Mouse (Mus musculus) embryonic stem cell, embryonic (primary cell): ENCODE measurements at regions not wholly inside any gene's neighbourhood (a gene's known extent, or its start where the extent isn't known, plus 50 kb on each side); places are given as distances from the start of the nearest gene placed in this dataset.

Source experiments
- CTCF ChIA-PET, 4 experiments: fragments of 300-600 bp in 2 of 4; fragments of 350-600 bp in 2 of 4; sonication (Branson Sonifier 250); formaldehyde crosslinking; loops; one replicate each; lab custom pipeline; 2022; ENCODE audit warnings: inconsistent platforms in 2 of 4; lab: Charles Lee
- POLR2A ChIA-PET, 4 experiments: fragments of 300-600 bp in 2 of 4; fragments of 350-600 bp in 2 of 4; sonication (Branson Sonifier 250); formaldehyde crosslinking; loops; one replicate each; lab custom pipeline; 2022; ENCODE audit warnings: antibody characterized with exemption in 4 of 4, inconsistent platforms in 1 of 4; lab: Charles Lee

GRCm38 (mm10) chr7:70541881-70542665 is 175.5 kb upstream of the Nr2f2 start:
- ChIA-PET CTCF (interaction anchor here in 1 of 4 experiments (0.7 kb wide), 1 partner anchor 403 kb away, joined by 4 read pairs; no protein-coding TSS in a partner anchor), POLR2A (interaction anchor here in 1 of 4 experiments (1.5 kb wide), 1 partner anchor 11 kb away, joined by 3 read pairs; no protein-coding TSS in a partner anchor)

GRCm38 (mm10) chr7:70539121-70539642 is 172.6 kb upstream of the Nr2f2 start:
- ChIA-PET CTCF (no interaction called here), POLR2A (no interaction called here)

GRCm38 (mm10) chr7:70536046-70536445 is 169.5 kb upstream of the Nr2f2 start:
- POLR2A ChIA-PET: no interaction called here
- CTCF ChIA-PET: no interaction called here

DNA sequence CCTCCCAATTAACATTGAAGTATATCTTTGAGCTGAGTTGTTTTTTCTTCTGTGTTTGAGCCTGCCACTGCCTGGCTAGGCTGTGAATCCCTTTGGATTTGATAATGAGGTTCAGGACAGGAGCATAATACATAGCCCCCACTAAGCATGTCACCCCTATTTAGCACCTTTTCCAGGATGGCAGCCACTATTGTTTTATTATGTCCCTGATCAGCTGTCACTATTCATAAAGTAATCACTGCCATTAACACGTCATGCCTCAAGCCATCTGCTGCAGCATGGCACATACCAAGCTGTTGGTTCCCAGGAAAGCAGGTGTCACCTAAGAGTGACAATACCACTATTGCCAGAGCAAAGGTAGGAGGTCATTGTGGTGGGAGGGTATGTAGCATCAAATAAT is 167.0 kb upstream of the Nr2f2 start:
- POLR2A ChIA-PET: no interaction called here
- CTCF ChIA-PET: no interaction called here

GRCm38 (mm10) chr7:70527921-70528320 is 161.4 kb upstream of the Nr2f2 start:
- POLR2A ChIA-PET: no interaction called here
- CTCF ChIA-PET: no interaction called here

DNA sequence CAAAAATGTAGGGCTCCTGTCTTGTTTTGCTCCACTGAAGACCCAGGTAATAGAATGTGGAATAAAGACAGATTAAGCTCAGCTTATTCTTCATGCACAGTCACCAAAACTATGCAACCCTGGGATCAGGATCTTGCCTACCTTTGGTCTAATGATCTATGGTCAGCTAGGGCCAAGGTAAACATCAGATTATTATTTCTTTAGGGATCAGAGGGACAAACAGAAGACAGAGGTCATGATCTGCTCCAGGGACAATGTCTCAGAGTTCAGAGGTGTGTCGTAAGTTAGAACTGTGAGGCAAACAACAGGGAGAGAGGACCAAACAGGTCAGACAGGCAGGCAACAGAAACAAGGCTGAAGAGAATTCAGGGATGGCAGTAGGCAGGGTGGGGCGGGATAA is 158.8 kb upstream of the Nr2f2 start:
- ChIA-PET CTCF (no interaction called here), POLR2A (no interaction called here)

DNA sequence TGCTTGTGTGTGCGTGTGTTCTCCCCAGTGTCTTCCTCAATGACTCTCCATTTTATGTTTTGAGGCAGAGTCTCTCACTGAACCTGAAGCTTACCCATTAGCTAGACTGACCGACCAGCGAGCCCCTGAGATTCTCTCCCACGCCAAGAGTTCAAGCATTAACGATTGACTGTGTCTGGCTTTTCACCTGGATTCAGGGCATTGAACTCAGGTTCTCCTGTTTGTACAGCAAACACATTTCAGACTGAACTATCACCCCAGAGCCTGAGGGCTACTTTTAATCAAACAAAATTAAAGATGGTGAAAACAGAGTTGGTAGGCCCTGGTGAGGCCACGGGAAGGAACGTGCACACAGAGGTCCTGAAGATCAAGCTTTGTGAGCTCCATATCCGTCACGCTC is 158.2 kb upstream of the Nr2f2 start:
- ChIA-PET CTCF (no interaction called here), POLR2A (no interaction called here)

GRCm38 (mm10) chr7:70524251-70524650 is 157.7 kb upstream of the Nr2f2 start:
- POLR2A ChIA-PET: no interaction called here

DNA sequence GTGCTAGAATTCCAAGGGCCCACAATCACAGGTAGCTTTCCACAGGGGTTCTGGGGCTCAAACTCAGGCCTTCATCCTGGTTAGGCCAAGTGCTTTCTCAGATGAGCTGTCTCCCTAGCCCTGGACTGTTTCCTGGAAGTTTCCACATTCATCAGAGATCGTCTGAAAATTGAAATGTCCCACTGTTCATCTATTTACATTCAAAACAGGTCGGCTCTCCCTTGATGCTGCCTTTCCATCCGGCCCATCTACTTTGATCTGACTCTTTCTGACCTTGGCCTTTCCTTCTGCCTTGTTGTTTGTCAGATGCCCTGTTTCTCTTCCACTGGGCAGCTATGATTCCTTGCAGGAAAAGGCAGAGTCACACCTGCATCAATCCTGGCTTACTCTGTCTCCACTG is 150.2 kb upstream of the Nr2f2 start:
- CTCF ChIA-PET: interaction anchor here in 2 of 4 experiments (0.6 to 0.8 kb wide), 4 partner anchors 10 to 1252 kb away, joined by 3 read pairs; no protein-coding TSS in a partner anchor
- POLR2A ChIA-PET: interaction anchor here in 2 of 4 experiments (0.6 to 0.7 kb wide), 3 partner anchors 356 to 1767 kb away, joined by 6 to 9 read pairs (median 7); no protein-coding TSS in a partner anchor

More at GRCm38 (mm10) chr7:70524251-70524650, 157.7 kb upstream of the Nr2f2 start:
- CTCF ChIA-PET: no interaction called here

GRCm38 (mm10) chr7:70515341-70515851 is 148.9 kb upstream of the Nr2f2 start:
- POLR2A ChIA-PET: no interaction called here
- CTCF ChIA-PET: no interaction called here

DNA sequence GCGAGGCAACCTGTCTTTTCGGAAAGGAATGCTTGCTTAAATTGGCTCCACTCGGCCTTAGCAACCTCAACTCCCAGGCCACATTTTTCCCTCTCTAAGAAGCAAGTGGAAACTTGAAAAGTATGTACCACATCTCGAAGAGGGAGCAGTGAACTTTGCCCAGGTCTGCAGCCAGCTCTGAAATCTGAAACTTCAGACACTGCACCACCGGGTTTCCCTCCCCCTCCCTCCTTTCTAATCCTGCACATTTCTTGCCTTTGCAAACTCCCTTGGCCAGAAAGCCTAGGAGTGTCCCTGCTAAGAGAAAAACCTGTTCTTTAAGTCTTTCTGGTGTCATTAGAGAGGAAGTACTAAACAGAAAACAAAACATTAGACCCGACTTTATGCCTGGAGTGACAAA is 148.1 kb upstream of the Nr2f2 start:
- ChIA-PET POLR2A (interaction anchor here in 1 of 4 experiments (0.7 kb wide), 1 partner anchor 285 kb away, joined by 3 read pairs; no protein-coding TSS in a partner anchor), CTCF (no interaction called here)

DNA sequence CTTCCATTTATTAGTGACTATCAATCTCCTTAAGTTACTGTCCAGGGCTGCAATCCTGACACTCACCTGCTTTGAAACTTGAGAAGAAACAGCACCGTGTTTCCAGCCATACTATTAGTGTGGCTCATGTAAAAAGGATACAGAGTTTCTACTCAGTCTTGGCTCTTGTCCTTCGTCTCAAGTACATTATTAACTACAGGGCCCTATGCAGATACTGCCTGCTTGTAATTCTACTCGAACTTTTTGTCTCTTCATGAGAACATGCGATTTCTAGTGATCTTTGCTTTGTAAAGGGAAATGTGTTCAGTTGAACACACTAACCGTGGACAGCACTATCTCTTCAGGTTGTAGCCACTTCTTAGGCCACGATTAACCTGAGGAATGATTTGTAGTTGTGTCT is 145.8 kb upstream of the Nr2f2 start:
- ChIA-PET CTCF (no interaction called here), POLR2A (no interaction called here)

DNA sequence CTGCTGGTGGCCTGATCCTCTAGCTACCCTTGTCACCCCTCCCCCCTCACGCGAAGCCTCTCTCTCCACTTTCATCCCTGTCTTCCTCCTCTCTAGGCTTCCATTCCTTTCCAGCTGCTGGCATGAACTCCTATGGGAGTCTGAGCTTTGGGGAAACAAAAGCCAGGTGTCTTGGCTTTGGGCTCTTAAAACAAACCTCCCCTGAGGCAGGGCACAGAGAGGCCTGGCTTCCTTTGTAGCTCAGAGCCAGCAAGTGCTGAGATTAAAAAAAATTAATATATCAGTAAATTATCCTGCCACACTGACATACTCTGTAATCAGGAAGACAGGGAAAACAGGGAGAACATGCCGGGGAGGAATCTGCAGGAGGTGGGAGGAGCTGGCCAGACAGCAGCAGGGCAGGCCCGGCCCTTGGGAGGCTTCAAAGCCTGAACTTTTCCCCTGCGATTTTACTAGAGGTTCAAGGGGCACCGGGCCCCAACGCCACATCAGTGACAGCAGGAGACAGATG is 139.2 kb upstream of the Nr2f2 start:
- ChIA-PET POLR2A (no interaction called here), CTCF (interaction anchor here in 1 of 4 experiments (0.7 kb wide), 1 partner anchor 1464 kb away, joined by 3 read pairs; no protein-coding TSS in a partner anchor)

DNA sequence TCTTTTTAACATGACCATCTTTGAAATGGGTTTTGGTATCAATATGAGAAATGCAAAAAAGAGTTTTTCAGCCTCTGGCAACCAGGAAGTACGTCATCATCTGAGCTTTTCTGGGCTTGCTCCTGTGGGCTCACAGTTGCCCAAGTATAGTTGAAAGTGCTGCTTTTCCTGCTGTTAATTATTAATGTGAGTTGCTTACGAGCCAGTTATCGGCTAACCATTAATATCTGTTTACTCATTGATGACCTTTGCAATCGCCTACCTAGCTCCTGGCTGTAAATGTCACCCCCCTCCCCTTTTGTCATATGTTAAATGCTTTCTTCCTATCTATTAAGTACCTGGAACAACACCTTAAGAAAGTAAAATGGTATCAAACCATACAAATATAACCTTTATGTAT is 135.3 kb upstream of the Nr2f2 start:
- POLR2A ChIA-PET: no interaction called here
- CTCF ChIA-PET: no interaction called here

DNA sequence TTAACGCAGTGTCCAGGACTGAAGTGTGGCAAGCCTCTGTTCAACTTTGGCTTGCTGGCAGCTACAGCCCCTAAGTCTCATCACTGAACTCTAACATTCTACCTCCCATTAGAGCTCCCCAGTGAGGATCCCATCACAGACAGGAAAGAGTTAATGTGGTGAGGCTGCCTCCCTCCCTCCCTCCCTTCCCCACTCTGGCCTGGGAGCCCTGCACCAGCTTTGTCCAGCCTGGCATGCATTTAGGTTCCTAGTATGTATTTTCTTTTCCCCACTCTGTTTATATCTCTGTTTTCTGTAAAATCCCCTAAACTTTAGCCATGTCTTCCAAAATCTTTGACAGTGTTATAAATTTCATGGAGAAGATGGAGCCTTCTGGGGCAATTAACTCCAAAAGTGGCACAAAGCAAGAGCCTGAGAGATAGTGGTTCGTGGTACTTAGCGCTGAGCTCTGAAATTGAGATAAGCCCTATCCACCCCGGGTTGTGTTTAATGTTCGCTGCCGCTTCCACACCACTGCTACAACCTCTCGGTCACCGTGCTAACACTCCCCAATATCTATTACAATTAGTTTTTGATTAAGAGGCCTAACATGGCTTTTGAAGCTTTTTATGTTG is 130.1 kb upstream of the Nr2f2 start:
- ChIA-PET CTCF (no interaction called here), POLR2A (no interaction called here)

GRCm38 (mm10) chr7:70484201-70484600 is 117.7 kb upstream of the Nr2f2 start:
- POLR2A ChIA-PET: no interaction called here
- CTCF ChIA-PET: no interaction called here

- ChIA-PET CTCF (no interaction called here), POLR2A (no interaction called here)
These were observed 117.0 kb upstream of the Nr2f2 start for GRCm38 (mm10) chr7:70483536-70483935.

- ChIA-PET POLR2A (no interaction called here), CTCF (no interaction called here)
These were observed 115.3 kb upstream of the Nr2f2 start for GRCm38 (mm10) chr7:70481880-70482279.

- POLR2A ChIA-PET: no interaction called here
- CTCF ChIA-PET: no interaction called here
These were observed 106.3 kb upstream of the Nr2f2 start for GRCm38 (mm10) chr7:70472786-70473185.

DNA sequence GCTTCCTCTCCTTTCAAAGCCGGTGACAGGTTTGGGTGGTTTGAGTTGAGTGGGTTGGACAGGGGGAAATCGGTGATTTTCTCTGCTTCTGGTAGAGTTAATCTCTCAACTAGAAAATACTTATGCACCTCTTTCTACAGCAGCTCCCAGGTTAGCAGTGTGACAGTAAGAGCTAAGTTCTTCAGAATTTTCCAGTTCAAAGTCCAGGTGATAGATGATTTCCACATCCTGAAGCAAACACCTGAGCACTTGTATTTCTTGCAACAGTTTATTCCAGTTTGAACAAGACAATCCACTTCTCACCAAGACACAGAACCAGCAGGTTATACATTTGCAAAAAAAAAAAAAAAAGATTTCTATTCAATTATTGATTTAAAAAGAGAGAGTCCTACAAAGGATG is 104.0 kb upstream of the Nr2f2 start:
- CTCF ChIA-PET: interaction anchor here in 1 of 4 experiments (0.7 kb wide), 1 partner anchor 1630 kb away, joined by 6 read pairs; no protein-coding TSS in a partner anchor
- POLR2A ChIA-PET: no interaction called here
